Mouse (Mus musculus): ENCODE measurements around the gene Nmnat2. TPM values are rescaled to one million over a fixed set of nuclear protein-coding genes. Genes with fewer than 3 reads are reported as not detected.

Nmnat2 gene
- total RNA-seq, 2 experiments from 2014 or later = 0.61 to 1.0 TPM

- intact Hi-C loops (cut with DNase I) = no loop called here
- peak; percentile 27 to 55 for DNase-seq
Observed at GRCm38 (mm10) chr1:153014431-153015186, 59.8 kb downstream of the Nmnat2 start.

DNA sequence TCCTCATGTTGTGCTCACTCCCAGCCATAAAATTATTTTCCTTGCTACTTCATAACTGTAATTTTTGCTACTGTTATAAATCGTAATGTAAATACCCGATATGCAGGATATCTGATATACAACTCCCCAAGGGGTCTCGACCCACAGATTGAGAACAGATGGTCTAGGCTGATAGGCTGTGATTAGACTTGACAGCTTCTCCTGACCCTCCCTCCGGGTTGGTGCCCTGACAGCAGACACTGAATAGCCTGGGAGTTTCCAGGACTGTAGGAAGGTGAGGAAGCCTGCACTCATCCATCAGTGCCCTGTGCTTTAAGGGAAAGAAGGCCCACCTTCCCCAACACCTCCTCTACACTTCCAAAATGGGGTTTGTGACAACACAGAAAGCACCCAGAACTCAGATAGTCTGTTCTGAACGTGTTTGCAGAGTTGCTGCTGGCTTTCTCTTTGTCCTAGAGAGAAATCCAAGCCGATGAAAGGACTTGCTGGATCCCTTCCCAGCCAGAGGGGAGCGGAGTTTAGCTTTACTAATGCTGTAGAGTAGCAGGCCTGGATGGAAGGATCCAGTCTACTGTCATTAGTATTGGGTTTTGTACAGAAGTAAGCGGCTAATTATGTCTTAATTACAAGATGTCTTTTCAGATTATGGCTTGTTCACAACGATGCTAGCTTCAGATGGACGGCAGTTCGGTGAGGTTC lies 61.8 kb downstream of the Nmnat2 start:
- peak in 1 of 2 experiments; percentile 21 for DNase-seq

GRCm38 (mm10) chr1:153019128-153019527 lies 64.3 kb downstream of the Nmnat2 start:
- no peak for DNase-seq
- intact Hi-C loops (cut with DNase I) = no loop called here

More for the DNA sequence above, 61.8 kb downstream of the Nmnat2 start:
- intact Hi-C loops (cut with DNase I) = no loop called here

DNA sequence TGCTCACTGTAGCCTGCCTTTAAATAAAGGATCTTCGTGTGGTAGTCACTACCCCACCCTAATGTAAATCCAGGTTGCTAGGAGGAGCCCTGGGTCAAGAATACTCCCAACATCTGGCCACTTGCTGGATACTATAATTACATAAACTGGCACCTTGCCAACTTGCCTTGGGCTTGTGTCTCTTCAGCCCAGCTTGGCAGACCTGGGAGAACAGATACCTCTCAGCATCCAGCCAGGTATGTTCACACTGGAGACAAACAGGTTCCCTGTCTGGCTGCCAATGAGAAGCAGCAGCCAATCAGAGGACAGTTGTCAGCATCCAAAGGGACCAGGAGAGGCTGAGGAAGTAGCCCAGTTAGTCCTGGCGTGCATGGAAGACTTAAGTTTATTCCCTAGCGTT lies 64.8 kb downstream of the Nmnat2 start:
- intact Hi-C loops (cut with DNase I) = loop anchor here (10.0 kb wide), 1 partner anchor 105 kb away; no protein-coding TSS in a partner anchor

DNA sequence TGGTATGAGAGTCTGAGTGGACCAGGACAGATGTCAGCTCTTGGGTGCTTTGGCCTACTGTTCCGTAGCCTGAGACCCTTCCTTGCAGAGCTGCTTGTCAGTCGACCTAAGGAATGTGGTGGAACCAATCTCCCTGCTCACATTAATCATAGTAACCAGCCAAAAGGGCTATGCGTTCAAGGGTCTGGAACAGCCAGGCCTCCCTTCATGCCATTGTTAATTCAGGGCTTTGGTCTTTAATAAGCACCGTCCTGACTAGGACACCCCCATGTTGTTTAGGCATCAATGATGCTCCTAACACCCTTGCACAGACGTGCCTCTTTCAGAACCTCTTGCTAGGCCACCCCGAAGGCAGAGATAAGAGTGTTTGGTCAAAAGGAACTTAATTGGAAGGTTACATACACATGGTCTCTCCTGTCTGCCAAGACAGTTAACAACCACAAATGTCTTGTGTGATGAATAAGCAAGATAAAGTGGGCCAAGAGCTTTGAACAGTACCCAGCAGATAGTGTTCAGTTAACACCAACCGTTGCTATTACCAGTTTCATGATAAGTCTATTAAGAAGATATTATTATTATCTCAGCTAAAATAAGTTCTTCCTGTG lies 66.3 kb downstream of the Nmnat2 start:
- no peak for DNase-seq
- intact Hi-C loops (cut with DNase I) = loop anchor here (10.0 kb wide), 1 partner anchor 106 kb away; no protein-coding TSS in a partner anchor

More for the DNA sequence above, 64.8 kb downstream of the Nmnat2 start:
- DNase-seq = no peak

- intact Hi-C loops (cut with DNase I) = loop anchor here (10.0 kb wide), 1 partner anchor 108 kb away; no protein-coding TSS in a partner anchor
- no peak for DNase-seq
Observed at GRCm38 (mm10) chr1:153023018-153023417, 68.2 kb downstream of the Nmnat2 start.

DNA sequence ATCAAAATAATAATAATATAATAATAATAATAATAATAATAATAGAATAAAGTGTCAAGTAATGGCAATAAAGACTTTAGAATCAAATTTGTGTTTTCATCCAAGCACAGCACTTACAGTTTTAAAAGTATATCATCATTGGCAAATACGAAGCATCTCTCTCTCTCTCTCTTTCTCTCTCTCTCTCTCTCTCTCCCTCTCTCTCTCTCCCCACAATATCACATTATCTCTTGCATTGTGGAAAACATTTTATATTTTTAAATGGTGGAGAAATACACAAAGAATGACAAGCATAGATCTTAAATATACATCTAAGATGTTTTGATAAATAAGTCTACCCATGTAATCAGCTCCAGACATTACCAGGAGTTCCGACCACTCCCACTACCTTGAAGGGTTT lies 69.1 kb downstream of the Nmnat2 start:
- intact Hi-C loops (cut with DNase I) = loop anchor here (10.0 kb wide), 1 partner anchor 109 kb away; no protein-coding TSS in a partner anchor
- no peak for DNase-seq

- intact Hi-C loops (cut with DNase I) = loop anchor here (10.0 kb wide), 1 partner anchor 110 kb away; no protein-coding TSS in a partner anchor
- DNase-seq = no peak
Observed at GRCm38 (mm10) chr1:153024453-153024852, 69.7 kb downstream of the Nmnat2 start.

GRCm38 (mm10) chr1:153031345-153031744 lies 76.6 kb downstream of the Nmnat2 start:
- intact Hi-C loops (cut with DNase I) = no loop called here
- DNase-seq = no peak

DNA sequence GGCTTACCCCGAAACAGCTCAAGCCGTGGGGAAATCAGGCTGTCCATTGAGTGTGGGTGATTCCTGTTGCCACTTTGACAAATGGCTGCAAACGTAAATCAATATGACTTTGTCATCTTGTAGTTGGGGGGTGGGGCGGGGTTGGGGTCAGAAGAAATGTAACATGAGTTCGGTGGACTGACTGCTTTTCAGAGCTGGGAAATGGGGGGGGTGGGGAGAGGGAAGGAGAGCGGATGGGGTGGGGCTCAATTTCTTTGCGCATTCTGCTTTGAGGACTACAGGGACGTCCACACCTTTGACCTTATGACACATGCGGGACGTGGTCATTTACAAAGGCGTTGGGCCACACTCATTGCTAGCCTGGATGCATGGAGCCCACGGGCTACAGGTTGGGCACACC lies 77.2 kb downstream of the Nmnat2 start:
- no peak for DNase-seq
- intact Hi-C loops (cut with DNase I) = no loop called here

DNA sequence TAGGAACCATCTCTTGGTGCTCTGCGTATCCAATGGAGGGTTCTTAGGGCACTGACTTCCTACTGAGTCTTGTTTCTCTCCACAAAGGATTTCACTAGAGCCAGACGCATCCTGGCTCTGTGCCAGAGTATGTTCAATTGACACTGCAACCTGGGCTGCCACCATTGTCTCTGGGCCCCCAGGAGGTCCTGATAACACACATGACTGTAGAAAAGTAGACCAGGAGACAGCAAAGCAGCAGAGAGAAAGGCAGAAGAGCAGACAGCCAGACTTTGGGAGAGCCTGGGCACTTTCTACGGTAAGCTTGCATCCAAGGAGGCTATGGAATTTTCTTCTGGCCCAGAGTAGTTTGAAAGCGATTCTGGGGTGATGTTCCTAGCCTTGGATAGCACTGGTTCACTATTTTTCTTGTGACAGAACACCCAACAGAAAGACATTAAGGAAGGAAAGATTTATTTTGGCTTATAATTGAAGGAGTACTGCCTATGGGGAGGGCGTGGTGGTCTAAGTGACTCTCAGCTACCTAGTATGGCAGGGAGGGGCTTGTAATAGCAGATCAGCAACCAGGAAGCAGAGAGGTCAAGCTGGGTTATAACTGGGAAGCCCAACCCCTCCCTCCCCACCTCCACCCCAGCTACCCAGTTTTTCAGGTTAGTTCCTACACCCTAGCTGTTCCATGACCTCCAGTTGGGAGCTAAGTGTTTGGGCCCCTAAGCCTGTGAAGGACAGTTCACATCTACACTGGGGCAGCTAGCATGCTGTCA lies 78.5 kb downstream of the Nmnat2 start:
- intact Hi-C loops (cut with DNase I) = no loop called here
- DNase-seq = no peak

GRCm38 (mm10) chr1:153034064-153034463 lies 79.3 kb downstream of the Nmnat2 start:
- intact Hi-C loops (cut with DNase I) = no loop called here
- no peak for DNase-seq

DNA sequence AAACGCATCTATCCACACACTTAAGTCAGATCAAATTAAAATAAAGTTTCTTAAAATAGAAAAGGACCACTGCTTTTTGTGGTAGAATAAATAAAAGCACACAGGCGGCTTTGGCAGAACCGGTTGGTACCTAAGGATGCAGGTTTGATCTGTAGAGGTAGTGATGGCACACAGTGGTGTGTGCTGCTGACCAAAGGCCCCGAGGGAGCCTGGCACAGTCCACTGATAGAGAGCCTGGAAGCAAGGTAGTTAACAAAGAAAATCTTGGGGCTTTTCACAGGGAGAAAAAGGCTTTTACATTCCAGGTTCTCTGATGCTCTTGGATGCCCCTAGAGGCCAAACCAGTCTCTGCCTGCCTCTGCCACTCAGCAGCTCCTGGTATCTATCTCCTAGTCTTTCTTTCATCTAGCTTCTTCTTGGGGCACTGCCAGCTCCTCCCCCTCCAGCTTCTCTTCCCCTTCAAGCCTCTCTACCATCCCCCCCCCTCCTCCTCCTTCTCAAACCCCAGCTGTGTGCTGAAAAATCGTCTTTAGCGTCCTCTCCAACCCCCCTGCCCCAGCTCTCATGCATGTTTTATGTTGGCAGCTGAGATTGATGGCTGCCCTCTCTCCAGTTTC lies 80.6 kb downstream of the Nmnat2 start:
- intact Hi-C loops (cut with DNase I) = no loop called here
- peak; percentile 58 to 67 for DNase-seq

- intact Hi-C loops (cut with DNase I) = no loop called here
Observed at GRCm38 (mm10) chr1:153037353-153038345, 82.9 kb downstream of the Nmnat2 start.

GRCm38 (mm10) chr1:153040091-153040490 lies 85.3 kb downstream of the Nmnat2 start:
- DNase-seq = peak in 1 of 2 experiments; percentile 18
- intact Hi-C loops (cut with DNase I) = loop anchor here (5.0 kb wide), 1 partner anchor 182 kb away; no protein-coding TSS in a partner anchor

More at GRCm38 (mm10) chr1:153037353-153038345, 82.9 kb downstream of the Nmnat2 start:
- DNase-seq = no peak

DNA sequence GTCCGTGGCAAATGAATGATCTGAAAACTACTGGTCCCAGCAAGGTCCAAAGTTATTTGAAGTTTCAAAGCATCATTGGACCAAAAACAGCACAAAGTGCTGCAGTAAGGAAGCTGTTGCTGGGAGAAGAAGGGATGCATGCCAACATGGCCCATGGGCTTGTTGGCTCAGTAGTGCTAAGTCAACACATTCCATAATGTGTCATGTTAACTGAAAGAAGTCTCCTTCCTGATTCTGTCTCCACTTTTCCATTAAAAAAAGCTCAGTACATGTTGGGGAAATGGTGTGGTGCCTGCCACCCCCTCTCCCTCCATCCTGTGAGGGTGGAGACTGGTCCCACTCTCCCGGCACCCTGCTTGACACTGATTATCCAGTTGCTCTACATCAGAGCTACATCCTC lies 86.3 kb downstream of the Nmnat2 start:
- intact Hi-C loops (cut with DNase I) = loop anchor here (5.0 kb wide), 1 partner anchor 181 kb away; no protein-coding TSS in a partner anchor

DNA sequence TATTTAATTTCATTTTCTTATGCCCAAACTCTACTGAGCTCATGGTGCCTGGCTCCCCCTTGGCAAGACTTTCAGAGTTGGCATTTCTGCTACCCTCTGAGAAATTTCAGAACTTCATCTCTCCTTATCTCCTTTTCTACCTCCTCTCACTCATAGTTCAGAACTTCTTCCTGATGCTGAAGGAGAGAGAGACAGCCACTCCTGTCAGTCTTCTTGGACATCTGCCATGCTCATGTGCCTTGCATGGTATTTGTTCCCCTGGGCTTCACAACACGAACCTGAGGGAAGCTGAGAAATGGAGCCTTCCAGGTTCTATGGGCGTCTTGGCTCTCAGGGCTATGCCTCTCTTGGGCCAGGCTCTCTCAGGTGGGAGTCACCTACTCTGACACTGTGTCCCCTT lies 87.5 kb downstream of the Nmnat2 start:
- intact Hi-C loops (cut with DNase I) = loop anchor here (5.0 kb wide), 1 partner anchor 180 kb away; no protein-coding TSS in a partner anchor

More for the DNA sequence above, 86.3 kb downstream of the Nmnat2 start:
- no peak for DNase-seq

GRCm38 (mm10) chr1:153043332-153043731 lies 88.5 kb downstream of the Nmnat2 start:
- intact Hi-C loops (cut with DNase I) = loop anchor here (5.0 kb wide), 1 partner anchor 179 kb away; no protein-coding TSS in a partner anchor
- no peak for DNase-seq

More for the DNA sequence above, 87.5 kb downstream of the Nmnat2 start:
- no peak for DNase-seq

All from heart, postnatal 14 days (tissue).